Mouse (Mus musculus): ENCODE measurements around the gene Rcsd1.

DNA sequence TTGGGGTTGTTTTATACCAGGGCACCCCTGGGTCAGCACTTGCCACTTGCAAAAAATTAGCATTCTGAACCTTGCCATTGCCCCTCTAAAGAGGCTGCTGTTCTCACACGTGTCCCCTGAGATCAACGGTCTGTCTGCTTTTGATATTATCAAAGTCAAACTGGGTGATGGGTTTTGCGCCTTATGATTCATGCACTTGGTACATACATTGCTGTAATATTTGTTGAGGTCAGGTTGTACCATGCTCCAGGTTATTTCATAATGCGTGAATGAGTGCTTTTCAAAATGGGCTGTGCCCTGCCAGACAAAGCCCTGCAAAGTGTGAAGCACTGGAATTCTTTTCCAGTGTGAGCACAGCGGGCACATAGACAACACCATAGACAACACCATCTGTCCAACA is 42.3 kb upstream of the Rcsd1 start:
- TF ChIP-seq CTCF (IDR thresholded peaks at IDR 0.05; ENCODE audit: insufficient read depth, low read length) (no peak), POLR2A (IDR thresholded peaks at IDR 0.05; ENCODE audit: borderline replicate concordance, extremely low read depth, low read depth, low read length) (no peak)

Measured in lung, adult 2 months (tissue).